Mouse (Mus musculus) MEL (cell line): ENCODE results near the gene Tmem161a. TPM values are rescaled to one million over a fixed set of nuclear protein-coding genes. Genes with fewer than 3 reads are reported as not detected.

Source experiments
- DNase-seq: peaks from one replicate; pipeline ENCODE4 v3.0.0; 2011; ENCODE audit warnings: low read depth, low spot score
- H3K27ac ChIP-seq: 2 replicates; pipeline ENCODE4 v1.5.1; 2012; ENCODE audit warnings: low read depth, mild to moderate bottlenecking, control low read depth, low read length, moderate library complexity; ENCODE audit not compliant: control insufficient read depth
- H3K27me3 ChIP-seq, 2 experiments: fragments of 150-350 bp in 1 of 2; sonication (generic) in 1 of 2; 2 replicates each; pipeline ENCODE4 v1.6.1; 2012; ENCODE audit warnings: low read length in 2 of 2, mild to moderate bottlenecking in 2 of 2, improper control_type of control experiment in 1 of 2, moderate library complexity in 1 of 2; ENCODE audit not compliant: insufficient read depth in 2 of 2, control insufficient read depth in 1 of 2
- H3K36me3 ChIP-seq, 2 experiments: 2 replicates each; pipeline ENCODE4 v1.6.1; 2012 to 2014; ENCODE audit warnings: low read length in 2 of 2, improper control_type of control experiment in 1 of 2, inconsistent platforms in 1 of 2, mild to moderate bottlenecking in 1 of 2; ENCODE audit not compliant: insufficient read depth in 2 of 2, control insufficient read depth in 1 of 2
- H3K4me1 ChIP-seq, 2 experiments: fragments of 150-350 bp in 1 of 2; sonication (generic) in 1 of 2; 2 replicates each; pipeline ENCODE4 v1.6.1; 2012; ENCODE audit warnings: low read length in 2 of 2, improper control_type of control experiment in 1 of 2, mild to moderate bottlenecking in 1 of 2; ENCODE audit not compliant: insufficient read depth in 2 of 2, control insufficient read depth in 1 of 2
- H3K4me3 ChIP-seq, 2 experiments: fragments of 150-350 bp in 1 of 2; sonication (generic) in 1 of 2; 2 replicates each; pipeline ENCODE4 v1.5.1; 2012; ENCODE audit warnings: low read depth in 2 of 2, low read length in 2 of 2, mild to moderate bottlenecking in 2 of 2, moderate library complexity in 2 of 2, control low read depth in 1 of 2, improper control_type of control experiment in 1 of 2; ENCODE audit not compliant: control insufficient read depth in 1 of 2, insufficient read depth in 1 of 2
- H3K79me2 ChIP-seq: 2 replicates; pipeline ENCODE4 v1.6.1; 2012; ENCODE audit warnings: mild to moderate bottlenecking, low read length, moderate library complexity; ENCODE audit not compliant: control insufficient read depth, poor library complexity, insufficient read depth
- H3K9ac ChIP-seq: 2 replicates; pipeline ENCODE4 v1.6.1; 2012; ENCODE audit warnings: low read depth, mild to moderate bottlenecking, control low read depth, low read length, moderate library complexity; ENCODE audit not compliant: control insufficient read depth, poor library complexity, severe bottlenecking
- H3K9me3 ChIP-seq: fragments of 150-350 bp; sonication (generic); replicated peaks from 2 replicates; pipeline ENCODE4 v1.6.1; 2012; ENCODE audit warnings: mild to moderate bottlenecking, low read length, improper control_type of control experiment, moderate library complexity; ENCODE audit not compliant: insufficient read depth
- BHLHE40 ChIP-seq: IDR thresholded peaks from 2 replicates; pipeline ENCODE4 v1.6.1; 2012; ENCODE audit warnings: low read depth, mild to moderate bottlenecking, inconsistent platforms, low read length, improper control_type of control experiment, borderline replicate concordance
- CHD2 ChIP-seq: IDR thresholded peaks from 2 replicates; pipeline ENCODE4 v1.6.1; 2011; ENCODE audit warnings: low read length, improper control_type of control experiment
- ELF1 ChIP-seq: IDR thresholded peaks from 2 replicates; pipeline ENCODE4 v1.6.1; 2014; ENCODE audit warnings: low read depth, mild to moderate bottlenecking, inconsistent platforms, low read length, improper control_type of control experiment, moderate library complexity
- ETS1 ChIP-seq: IDR thresholded peaks from 2 replicates; pipeline ENCODE4 v1.6.1; 2012; ENCODE audit warnings: low read depth, mild to moderate bottlenecking, inconsistent platforms, low read length, improper control_type of control experiment, moderate library complexity
- GABPA ChIP-seq: IDR thresholded peaks from 2 replicates; pipeline ENCODE4 v1.6.1; 2012; ENCODE audit warnings: low read depth, mild to moderate bottlenecking, inconsistent platforms, low read length, improper control_type of control experiment, moderate library complexity
- GATA1 ChIP-seq: IDR thresholded peaks from 2 replicates; pipeline ENCODE4 v1.6.1; 2011; ENCODE audit warnings: low read depth, low read length, improper control_type of control experiment
- JUND ChIP-seq: IDR thresholded peaks from 2 replicates; pipeline ENCODE4 v1.6.1; 2011; ENCODE audit warnings: low read depth, mild to moderate bottlenecking, improper control_type of control experiment, low read length
- MAZ ChIP-seq: IDR thresholded peaks from 2 replicates; pipeline ENCODE4 v1.6.1; 2012; ENCODE audit warnings: low read depth, mild to moderate bottlenecking, inconsistent platforms, low read length, improper control_type of control experiment
- MXI1 ChIP-seq: IDR thresholded peaks from 2 replicates; pipeline ENCODE4 v1.6.1; 2011; ENCODE audit warnings: mild to moderate bottlenecking, low read depth, low read length, improper control_type of control experiment
- MYB ChIP-seq: IDR thresholded peaks from 2 replicates; pipeline ENCODE4 v1.6.1; 2011; ENCODE audit warnings: mild to moderate bottlenecking, low read depth, low read length, improper control_type of control experiment
- MYC ChIP-seq: IDR thresholded peaks from 2 replicates; pipeline ENCODE4 v1.6.1; 2011; ENCODE audit warnings: low read depth, mild to moderate bottlenecking, low read length, improper control_type of control experiment, moderate library complexity
- NELFE ChIP-seq: IDR thresholded peaks from 2 replicates; pipeline ENCODE4 v1.6.1; 2011; ENCODE audit warnings: low read depth, low read length, improper control_type of control experiment
- RCOR1 ChIP-seq: IDR thresholded peaks from 2 replicates; pipeline ENCODE4 v1.6.1; 2012; ENCODE audit warnings: low read depth, mild to moderate bottlenecking, inconsistent platforms, low read length, improper control_type of control experiment
- SMC3 ChIP-seq: IDR thresholded peaks from 2 replicates; pipeline ENCODE4 v1.6.1; 2011; ENCODE audit warnings: low read depth, low read length, improper control_type of control experiment
- TCF12 ChIP-seq: IDR thresholded peaks from 2 replicates; pipeline ENCODE4 v1.6.1; 2014; ENCODE audit warnings: low read depth, mild to moderate bottlenecking, inconsistent platforms, low read length, improper control_type of control experiment, moderate library complexity
- UBTF ChIP-seq: IDR thresholded peaks from 2 replicates; pipeline ENCODE4 v1.6.1; 2012; ENCODE audit warnings: low read depth, mild to moderate bottlenecking, inconsistent platforms, low read length, improper control_type of control experiment, moderate library complexity, borderline replicate concordance; ENCODE audit not compliant: insufficient read depth
- USF1 ChIP-seq: IDR thresholded peaks from 2 replicates; pipeline ENCODE4 v1.6.1; 2014; ENCODE audit warnings: low read depth, mild to moderate bottlenecking, inconsistent platforms, low read length, improper control_type of control experiment, moderate library complexity
- USF2 ChIP-seq, 2 experiments: IDR thresholded peaks; 2 replicates each; pipeline ENCODE4 v1.6.1; 2011 to 2012; ENCODE audit warnings: improper control_type of control experiment in 2 of 2, low read length in 2 of 2, borderline replicate concordance in 1 of 2, inconsistent platforms in 1 of 2, low read depth in 1 of 2, mild to moderate bottlenecking in 1 of 2; ENCODE audit not compliant: insufficient read depth in 1 of 2
- ZMIZ1 ChIP-seq: IDR thresholded peaks from 2 replicates; pipeline ENCODE4 v1.6.1; 2012; ENCODE audit warnings: low read depth, mild to moderate bottlenecking, inconsistent platforms, low read length, improper control_type of control experiment, moderate library complexity
- polyA plus RNA-seq, 2 experiments: library from polyadenylated mRNA; stranded (reverse) in 1 of 2; unstranded in 1 of 2; fragments of >175 nt in 1 of 2; fragments of >200 nt in 1 of 2; gene quantifications; 2 replicates each; pipeline versions ENCODE4 v1.2.1 to v1.2.4; 2012; ENCODE audit warnings: low replicate concordance in 2 of 2, low read depth in 1 of 2; ENCODE audit not compliant: insufficient read length in 2 of 2, insufficient read depth in 1 of 2, missing spikeins in 1 of 2
- total RNA-seq: library from RNA; depleted of rRNA; stranded (reverse); fragments of 300-350 nt; gene quantifications from 2 replicates; pipeline ENCODE4 v1.2.3, GENCODE M21; 2012

Gene Tmem161a
- total and polyA plus RNA-seq, 3 experiments: 50.7 to 51.4 TPM; not detected in 1

- TF ChIP-seq SMC3 (no peak), MAZ (no peak), RCOR1 (no peak)
- Histone ChIP-seq H3K4me3 (no peak overlapping the region), H3K79me2 (no peaks in the 10 kb centered on the region), H3K9ac (no peak overlapping the region), H3K27ac (no peak overlapping the region), H3K36me3 (no peaks in the 10 kb centered on the region; a peak in 1 of 4 replicates), H3K27me3 (no peaks in the 10 kb centered on the region), H3K9me3 (no peaks in the 10 kb centered on the region), H3K4me1 (peaks cover 0 to 2% of the 10 kb centered on the region in 2 experiments; a peak in 1 of 4 replicates)
- DNase-seq: no peak
Measured at GRCm38 (mm10) chr8:70220236-70220840, 48.2 kb downstream of the Tmem161a start.

DNA sequence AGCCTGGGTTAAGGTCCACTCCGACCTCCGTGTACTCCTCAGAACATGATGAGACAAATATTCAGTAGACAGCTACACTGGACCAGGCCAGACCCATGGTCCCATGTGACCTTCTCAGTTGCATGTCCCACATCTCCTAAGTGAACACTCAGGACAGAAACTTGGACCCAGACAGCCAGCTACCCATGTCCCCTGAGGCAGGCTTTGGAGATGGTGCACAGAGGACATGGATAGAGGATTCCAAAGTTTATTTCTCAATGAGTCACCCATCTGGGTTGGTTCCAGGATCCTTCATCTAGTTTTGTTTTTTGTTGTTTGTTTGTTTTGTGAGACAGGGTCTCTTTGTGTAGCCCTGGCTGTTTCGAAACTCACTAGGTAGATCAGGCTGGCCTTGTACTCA is 48.8 kb downstream of the Tmem161a start:
- H3K4me1 ChIP-seq: no peaks in the 10 kb centered on the region
- no peaks in the 10 kb centered on the region for H3K27me3 ChIP-seq
- no peaks in the 10 kb centered on the region for H3K9me3 ChIP-seq
- peaks cover 0 to 2% of the 10 kb centered on the region in 2 experiments; a peak in 1 of 4 replicates for H3K36me3 ChIP-seq
- no peak overlapping the region for H3K9ac ChIP-seq
- no peak for DNase-seq
- no peaks in the 10 kb centered on the region for H3K79me2 ChIP-seq
- TF ChIP-seq SMC3: no peak
- TF ChIP-seq JUND: no peak
- TF ChIP-seq UBTF: no peak
- TF ChIP-seq GABPA: no peak
- no peak for TF ChIP-seq ZMIZ1
- no peak for TF ChIP-seq MXI1
- no peak for TF ChIP-seq TCF12
- TF ChIP-seq MYB: no peak
- no peak for TF ChIP-seq MYC
- no peak for TF ChIP-seq RCOR1
- no peak for TF ChIP-seq ELF1
- no peak for TF ChIP-seq BHLHE40
- no peak for TF ChIP-seq NELFE
- no peak for TF ChIP-seq GATA1
- no peak for TF ChIP-seq CHD2
- no peak for TF ChIP-seq USF2 (IDR thresholded peaks at IDR 0.05; ENCODE audit: borderline replicate concordance in 1 of 2, insufficient read depth in 1 of 2, low read depth in 1 of 2, low read length in 2 of 2)
- TF ChIP-seq ETS1: no peak
- TF ChIP-seq USF1: no peak
- no peak overlapping the region for H3K4me3 ChIP-seq
- H3K27ac ChIP-seq: no peak overlapping the region
